Mouse (Mus musculus) small intestine, adult 2 months (tissue): ENCODE results near the gene Gpn3.

ENCODE experiments used
- CTCF ChIP-seq: fragments of 200-500 bp; IDR thresholded peaks from 2 replicates; pipeline ENCODE4 v1.5.1; 2012; ENCODE audit warnings: low read depth, mild to moderate bottlenecking, control low read depth, inconsistent platforms, low read length, moderate library complexity, mixed read lengths; ENCODE audit not compliant: insufficient replicate concordance, insufficient read length; ENCODE audit errors: extremely low read depth
- POLR2A ChIP-seq: fragments of 200-500 bp; IDR thresholded peaks from 2 replicates; pipeline ENCODE4 v1.6.1; 2012; ENCODE audit warnings: low read depth, mild to moderate bottlenecking, control low read depth, inconsistent platforms, low read length, moderate library complexity

DNA sequence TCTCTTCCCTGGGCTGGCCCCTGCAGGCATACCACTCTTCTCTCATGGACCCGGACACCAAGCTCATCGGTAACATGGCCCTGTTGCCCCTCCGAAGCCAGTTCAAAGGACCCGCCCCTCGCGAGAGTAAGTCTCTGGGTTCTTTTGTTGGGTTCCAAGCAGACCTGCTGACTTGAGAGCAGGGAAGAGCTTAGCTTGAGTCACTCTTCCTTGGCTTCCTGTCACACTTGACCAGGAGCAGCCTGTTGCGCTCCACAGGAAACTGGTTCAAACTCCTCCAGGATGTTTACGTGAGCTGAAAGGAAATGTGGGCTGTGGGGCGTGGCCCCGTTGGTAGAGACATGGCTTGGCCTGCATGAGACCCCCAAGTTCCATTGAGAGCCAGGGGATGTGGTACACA lies 25.1 kb downstream of the Gpn3 start:
- TF ChIP-seq POLR2A (no peak), CTCF (no peak)
